Mouse (Mus musculus): ENCODE results near the gene Pcsk7. TPM values are rescaled to one million over a fixed set of nuclear protein-coding genes. Genes with fewer than 3 reads are reported as not detected.

Gene Pcsk7
- polyA plus RNA-seq, 1 experiment from 2014 or later, result 17.4 TPM

DNA sequence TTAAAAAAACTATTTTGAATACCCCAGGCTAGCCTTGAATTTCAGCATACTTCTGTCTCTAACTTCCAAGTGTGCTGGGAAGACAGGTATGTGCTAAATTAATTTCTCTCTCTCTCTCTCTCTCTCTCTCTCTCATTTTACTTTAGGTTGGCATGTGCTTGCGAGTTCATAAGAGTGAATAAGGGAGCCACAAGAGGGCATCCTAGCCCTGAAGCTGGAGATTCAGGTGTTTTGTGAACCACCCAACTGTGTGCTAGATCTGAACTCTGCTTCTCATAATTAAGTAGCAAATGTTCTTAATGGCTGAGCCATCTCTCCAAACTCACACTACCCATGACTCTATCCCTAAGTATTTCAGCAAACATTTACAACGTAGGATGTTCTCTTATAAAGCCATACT is 70.6 kb downstream of the Pcsk7 start:
- H3K9me3 ChIP-seq (ENCODE audit: control insufficient read depth, low read length), result no peaks in the 10 kb centered on the region
- DNase-seq, result peak; percentile 34
- H3K36me3 ChIP-seq (ENCODE audit: control insufficient read depth, insufficient read depth, low read length), result peaks cover 38% of the 10 kb centered on the region
- H3K4me2 ChIP-seq (ENCODE audit: low read length), result no peak overlapping the region
- H3K27me3 ChIP-seq (ENCODE audit: control insufficient read depth, insufficient read depth, low read length), result no peaks in the 10 kb centered on the region
- 88% methylated on average over 2 of the region's 2 CpGs for WGBS
- no peak overlapping the region for H3K4me3 ChIP-seq (replicated peaks; ENCODE audit: low read depth, low read length)
- H3K4me1 ChIP-seq (ENCODE audit: control insufficient read depth, insufficient read depth, low read length), result peaks cover 17% of the 10 kb centered on the region; the same call in 1 of the 2 replicates
- no peak overlapping the region for H3K9ac ChIP-seq (replicated peaks; ENCODE audit: low read length)
- H3K27ac ChIP-seq (replicated peaks; ENCODE audit: low read depth, low read length), result no peak overlapping the region
- no peak for ATAC-seq (ENCODE audit: low FRiP score, low TSS enrichment)

Small RNAs within 50 kb of the gene (microRNA-seq; reads per million reads assigned to microRNA genes)
- gene Mir7087, result not detected

Other genes starting within 250 kb of the Pcsk7 start
- gene Cep164, start 77.8 kb upstream of the Pcsk7 start, polyA plus RNA-seq (2014; fragmentation: Nextera tagmentation; extraction: Ambion mirVana), result 13.0 and 18.0 TPM in 2 replicates
- gene Bace1, start 67.9 kb upstream of the Pcsk7 start, polyA plus RNA-seq (2014; fragmentation: Nextera tagmentation; extraction: Ambion mirVana), result 46.5 and 56.5 TPM in 2 replicates
- gene Rnf214, start 414 bp downstream of the Pcsk7 start, polyA plus RNA-seq (2014; fragmentation: Nextera tagmentation; extraction: Ambion mirVana), result 97.4 and 121 TPM in 2 replicates
- 1.6 and 3.3 TPM in 2 replicates for gene Tagln, start 29.6 kb downstream of the Pcsk7 start, polyA plus RNA-seq (2014; fragmentation: Nextera tagmentation; extraction: Ambion mirVana)
- gene Sidt2, start 48.8 kb downstream of the Pcsk7 start, polyA plus RNA-seq (2014; fragmentation: Nextera tagmentation; extraction: Ambion mirVana), result 40.3 and 40.5 TPM in 2 replicates
- 291 and 338 TPM in 2 replicates for gene Pafah1b2, start 106.2 kb downstream of the Pcsk7 start, polyA plus RNA-seq (2014; fragmentation: Nextera tagmentation; extraction: Ambion mirVana)
- 10.3 and 11.4 TPM in 2 replicates for gene Sik3, start 106.3 kb downstream of the Pcsk7 start, polyA plus RNA-seq (2014; fragmentation: Nextera tagmentation; extraction: Ambion mirVana)

All from midbrain, embryonic 14.5 days (tissue).